Comparison of ENCODE assay signal across 9 mouse cellular contexts in genomic region chr5:43515401-43515976, GRCm38 (mm10). TPM values are rescaled to one million over a fixed set of nuclear protein-coding genes. Genes with fewer than 3 reads are reported as not detected.
A peak's percentile ranks its signal among the peaks of the same experiment; 100 is the strongest.
DNase-seq lines count a peak whose midpoint lies in the region; ATAC-seq lines count a peak whose summit lies in the region.
"Had no signal": no experiment of that assay in that cellular context is flagged by ENCODE, and none has a peak within 500 bp of the region (broad histone marks: within the 10 kb centered on the region; RNA-seq: fewer than 3 reads in every experiment).

TSS of gene C1qtnf7 (plus strand) at chr5:43515538.

- peak within 1 kb of the TSS; percentile 40 for H3K4me3 ChIP-seq in lung, embryonic 15.5 days
- H3K4me3 ChIP-seq in heart, embryonic 14.5 days (ENCODE audit: control insufficient read depth in 1 of 2, insufficient read depth in 1 of 2, low read depth in 1 of 2, low read length in 2 of 2) = peak within 1 kb of the TSS; percentile 22 to 31
- H3K4me3 ChIP-seq in limb, embryonic 13.5 days = peak within 1 kb of the TSS; percentile 30
- peak within 1 kb of the TSS; percentile 29 for H3K4me3 ChIP-seq in stomach, embryonic 15.5 days (replicated peaks)
- H3K4me3 ChIP-seq in midbrain, embryonic 14.5 days (replicated peaks; ENCODE audit: low read depth, low read length) = no peak within 1 kb of the TSS
- H3K4me3 ChIP-seq: erythroblast, embryonic 14.5 days had no signal

- peak; percentile 37; the same call in 1 of the 2 replicates for ATAC-seq in lung, embryonic 15.5 days (ENCODE audit: borderline replicate concordance, extremely low read depth, low FRiP score, low TSS enrichment)
- no peak for ATAC-seq in heart, embryonic 14.5 days (ENCODE audit: insufficient number of reproducible peaks, insufficient read depth, low FRiP score, low read depth)
- no peak for ATAC-seq in limb, embryonic 13.5 days (ENCODE audit: low FRiP score, low read depth)
- no peak for ATAC-seq in stomach, embryonic 15.5 days (ENCODE audit: insufficient read depth, low FRiP score, low read depth)
- ATAC-seq in midbrain, embryonic 14.5 days (ENCODE audit: low FRiP score, low TSS enrichment) = no peak

- no peaks in the 10 kb centered on the region for H3K27me3 ChIP-seq in lung, embryonic 15.5 days
- no peaks in the 10 kb centered on the region for H3K27me3 ChIP-seq in heart, embryonic 14.5 days (ENCODE audit: control insufficient read depth, insufficient read depth, low read length)
- H3K27me3 ChIP-seq in limb, embryonic 13.5 days = no peaks in the 10 kb centered on the region
- no peaks in the 10 kb centered on the region for H3K27me3 ChIP-seq in stomach, embryonic 15.5 days (replicated peaks)
- H3K27me3 ChIP-seq in midbrain, embryonic 14.5 days (ENCODE audit: control insufficient read depth, insufficient read depth, low read length) = no peaks in the 10 kb centered on the region

- DNase-seq in lung, postnatal 25 days (ENCODE audit: low spot score) = no peak
- DNase-seq in midbrain, embryonic 14.5 days = no peak
- no peak for DNase-seq in ovary, postnatal 36 days (ENCODE audit: low spot score)
- DNase-seq: thymus, postnatal 4 days had no signal

- H3K9ac ChIP-seq in lung, embryonic 15.5 days = peak within 1 kb of the TSS; percentile 48
- peak within 1 kb of the TSS; percentile 3; the same call in 1 of the 2 replicates for H3K9ac ChIP-seq in heart, embryonic 14.5 days (ENCODE audit: low read length)
- 0 out of 2 replicates have a peak within 1 kb of the TSS, but pooled peaks have one; percentile 13 for H3K9ac ChIP-seq in limb, embryonic 13.5 days
- H3K9ac ChIP-seq in stomach, embryonic 15.5 days = no peak within 1 kb of the TSS
- H3K9ac ChIP-seq in midbrain, embryonic 14.5 days (replicated peaks; ENCODE audit: low read length) = no peak within 1 kb of the TSS

- H3K4me1 ChIP-seq in lung, embryonic 15.5 days = peaks cover 34% of the 10 kb centered on the region
- H3K4me1 ChIP-seq in heart, embryonic 14.5 days (ENCODE audit: control insufficient read depth in 2 of 2, insufficient read depth in 2 of 2, low read length in 2 of 2) = peaks cover 3 to 4% of the 10 kb centered on the region in 2 experiments; a peak in 1 of 4 replicates
- H3K4me1 ChIP-seq in limb, embryonic 13.5 days = peaks cover 36% of the 10 kb centered on the region
- H3K4me1 ChIP-seq in stomach, embryonic 15.5 days = no peaks in the 10 kb centered on the region
- no peaks in the 10 kb centered on the region for H3K4me1 ChIP-seq in midbrain, embryonic 14.5 days (ENCODE audit: control insufficient read depth, insufficient read depth, low read length)

- H3K36me3 ChIP-seq in lung, embryonic 15.5 days = no peaks in the 10 kb centered on the region
- no peaks in the 10 kb centered on the region for H3K36me3 ChIP-seq in heart, embryonic 14.5 days (ENCODE audit: control insufficient read depth, insufficient read depth, low read length)
- no peaks in the 10 kb centered on the region for H3K36me3 ChIP-seq in limb, embryonic 13.5 days
- no peaks in the 10 kb centered on the region for H3K36me3 ChIP-seq in stomach, embryonic 15.5 days
- no peaks in the 10 kb centered on the region for H3K36me3 ChIP-seq in midbrain, embryonic 14.5 days (ENCODE audit: control insufficient read depth, insufficient read depth, low read length)

- WGBS in lung, embryonic 15.5 days = 7% methylated on average over 15 of the region's 15 CpGs
- 36% methylated on average over 15 of the region's 15 CpGs for WGBS in heart, embryonic 14.5 days
- 17% methylated on average over 15 of the region's 15 CpGs for WGBS in limb, embryonic 13.5 days
- 21% methylated on average over 15 of the region's 15 CpGs for WGBS in stomach, embryonic 15.5 days
- 83% methylated on average over 15 of the region's 15 CpGs for WGBS in midbrain, embryonic 14.5 days

- no peaks in the 10 kb centered on the region for H3K9me3 ChIP-seq in lung, embryonic 15.5 days
- no peaks in the 10 kb centered on the region for H3K9me3 ChIP-seq in heart, embryonic 14.5 days (ENCODE audit: control insufficient read depth, low read length)
- no peaks in the 10 kb centered on the region for H3K9me3 ChIP-seq in limb, embryonic 13.5 days
- no peaks in the 10 kb centered on the region for H3K9me3 ChIP-seq in stomach, embryonic 15.5 days
- H3K9me3 ChIP-seq in midbrain, embryonic 14.5 days (ENCODE audit: control insufficient read depth, low read length) = no peaks in the 10 kb centered on the region

- peak within 1 kb of the TSS; percentile 51 for H3K4me2 ChIP-seq in lung, embryonic 15.5 days
- H3K4me2 ChIP-seq in heart, embryonic 14.5 days (ENCODE audit: low read length) = peak within 1 kb of the TSS; percentile 47
- H3K4me2 ChIP-seq in limb, embryonic 13.5 days (replicated peaks) = peak within 1 kb of the TSS; percentile 55
- peak within 1 kb of the TSS; percentile 38 for H3K4me2 ChIP-seq in stomach, embryonic 15.5 days
- no peak within 1 kb of the TSS for H3K4me2 ChIP-seq in midbrain, embryonic 14.5 days (ENCODE audit: low read length)

- H3K27ac ChIP-seq in lung, embryonic 15.5 days = peak within 1 kb of the TSS; percentile 90
- no peak within 1 kb of the TSS for H3K27ac ChIP-seq in heart, embryonic 14.5 days (replicated peaks in 1 of 2; ENCODE audit: control insufficient read depth in 1 of 2, insufficient read depth in 1 of 2, low read depth in 2 of 2, low read length in 2 of 2)
- no peak within 1 kb of the TSS for H3K27ac ChIP-seq in limb, embryonic 13.5 days
- H3K27ac ChIP-seq in stomach, embryonic 15.5 days = peak within 1 kb of the TSS; percentile 67; the same call in 1 of the 2 replicates
- no peak within 1 kb of the TSS for H3K27ac ChIP-seq in midbrain, embryonic 14.5 days (replicated peaks; ENCODE audit: low read depth, low read length)

RNA-seq across cellular contexts. Expression of gene C1qtnf7, which starts in this region (rescaled TPM):
- polyA plus RNA-seq in lung, embryonic 15.5 days (2015; fragmentation: Nextera tagmentation; extraction: Ambion mirVana) = 47.7 and 48.2 TPM in 2 replicates
- 6.0 and 7.0 TPM in 2 replicates for polyA plus RNA-seq in heart, embryonic 14.5 days (2014; fragmentation: Nextera tagmentation; extraction: Ambion mirVana)
- polyA plus RNA-seq in limb, embryonic 13.5 days (2015; fragmentation: Nextera tagmentation; extraction: Ambion mirVana) = 10.0 and 10.6 TPM in 2 replicates
- 17.7 and 18.0 TPM in 2 replicates for polyA plus RNA-seq in stomach, embryonic 15.5 days (2015; fragmentation: Nextera tagmentation; extraction: Ambion mirVana)
- 2.1 TPM in 1 of 2 replicates, not detected in the other for polyA plus RNA-seq in midbrain, embryonic 14.5 days (2014; fragmentation: Nextera tagmentation; extraction: Ambion mirVana)
- polyA plus RNA-seq: erythroblast, embryonic 14.5 days had no signal

Comparison
In these comparisons a context has a peak if more than half of its experiments do, and no peak if none do; other contexts are left out.
1. H3K27ac ChIP-seq: peak in lung, embryonic 15.5 days (single experiment) and stomach, embryonic 15.5 days (single experiment); none in heart, embryonic 14.5 days (0 of 2), limb, embryonic 13.5 days (single experiment) and midbrain, embryonic 14.5 days (single experiment).
2. H3K9ac ChIP-seq: peak in lung, embryonic 15.5 days (single experiment), heart, embryonic 14.5 days (single experiment) and limb, embryonic 13.5 days (single experiment); none in stomach, embryonic 15.5 days (single experiment) and midbrain, embryonic 14.5 days (single experiment).